Mouse (Mus musculus) adrenal gland, postnatal 14 days (tissue): ENCODE measurements around the gene Nt5c. TPM values are rescaled to one million over a fixed set of nuclear protein-coding genes. Genes with fewer than 3 reads are reported as not detected.

Experiments used
- microRNA-seq, 2 experiments: library from miRNA; unstranded; fragments of <30 nt; microRNA quantifications; one replicate each; pipeline ENCODE4 v1.2.0; 2021
- total RNA-seq: library from RNA; stranded (reverse); gene quantifications from 2 replicates; pipeline ENCODE4 v1.2.3, GENCODE M21; 2021

The Nt5c gene
- total RNA-seq, 1 experiment from 2014 or later: 73.8 TPM

Small RNA genes within 50 kb of the gene (microRNA-seq; reads per million reads assigned to microRNA genes)
- gene Mir3968: 0 reads per million in 2 experiments

Other genes starting within 250 kb of the Nt5c start
- gene Grin2c, start 224.6 kb downstream of the Nt5c start, total RNA-seq: 0.90 and 0.96 TPM in 2 replicates
- gene Fdxr, start 214.8 kb downstream of the Nt5c start, total RNA-seq: 592 and 605 TPM in 2 replicates
- gene Fads6, start 194.2 kb downstream of the Nt5c start, total RNA-seq: 18.4 and 21.2 TPM in 2 replicates
- gene Otop2, start 184.7 kb downstream of the Nt5c start, total RNA-seq: not detected in 2 replicates
- gene Ush1g, start 169.8 kb downstream of the Nt5c start, total RNA-seq: 0.33 and 0.38 TPM in 2 replicates
- not detected in 2 replicates for gene Otop3, start 157.1 kb downstream of the Nt5c start, total RNA-seq
- gene Hid1, start 124.1 kb downstream of the Nt5c start, total RNA-seq: 20.3 and 27.4 TPM in 2 replicates
- 61.5 and 66.2 TPM in 2 replicates for gene Cdr2l, start 109.9 kb downstream of the Nt5c start, total RNA-seq
- 136 and 146 TPM in 2 replicates for gene Mrpl58, start 88.1 kb downstream of the Nt5c start, total RNA-seq
- gene Atp5h, start 71.9 kb downstream of the Nt5c start, total RNA-seq: 857 and 919 TPM in 2 replicates
- gene Kctd2, start 71.7 kb downstream of the Nt5c start, total RNA-seq: 39.1 and 45.2 TPM in 2 replicates
- not detected in 2 replicates for gene Trim80, start 51.3 kb downstream of the Nt5c start, total RNA-seq
- gene Slc16a5, start 29.4 kb downstream of the Nt5c start, total RNA-seq: 1.2 and 1.3 TPM in 2 replicates
- 6.9 and 9.1 TPM in 2 replicates for gene Armc7, start 16.2 kb downstream of the Nt5c start, total RNA-seq
- 99.8 and 101 TPM in 2 replicates for gene Jpt1, start 22.5 kb upstream of the Nt5c start, total RNA-seq
- 262 and 272 TPM in 2 replicates for gene Sumo2, start 44.4 kb upstream of the Nt5c start, total RNA-seq
- gene Nup85, start 72.6 kb upstream of the Nt5c start, total RNA-seq: 40.7 and 52.8 TPM in 2 replicates
- 81.0 and 87.7 TPM in 2 replicates for gene Mrps7, start 112.1 kb upstream of the Nt5c start, total RNA-seq
- 19.5 and 23.8 TPM in 2 replicates for gene Gga3, start 112.2 kb upstream of the Nt5c start, total RNA-seq
- gene Mif4gd, start 121.1 kb upstream of the Nt5c start, total RNA-seq: 98.2 and 112 TPM in 2 replicates
- gene Slc25a19, start 136.4 kb upstream of the Nt5c start, total RNA-seq: 181 and 188 TPM in 2 replicates
- gene Grb2, start 216.7 kb upstream of the Nt5c start, total RNA-seq: 103 and 108 TPM in 2 replicates